Mouse (Mus musculus): Measurements from ENCODE around the gene Pms2. TPM values are rescaled to one million over a fixed set of nuclear protein-coding genes. Genes with fewer than 3 reads are reported as not detected.
A peak's percentile ranks its signal among the peaks of the same experiment; 100 is the strongest.

Gene Pms2
- polyA plus RNA-seq, 1 experiment from 2014 or later = 39.3 TPM

DNA sequence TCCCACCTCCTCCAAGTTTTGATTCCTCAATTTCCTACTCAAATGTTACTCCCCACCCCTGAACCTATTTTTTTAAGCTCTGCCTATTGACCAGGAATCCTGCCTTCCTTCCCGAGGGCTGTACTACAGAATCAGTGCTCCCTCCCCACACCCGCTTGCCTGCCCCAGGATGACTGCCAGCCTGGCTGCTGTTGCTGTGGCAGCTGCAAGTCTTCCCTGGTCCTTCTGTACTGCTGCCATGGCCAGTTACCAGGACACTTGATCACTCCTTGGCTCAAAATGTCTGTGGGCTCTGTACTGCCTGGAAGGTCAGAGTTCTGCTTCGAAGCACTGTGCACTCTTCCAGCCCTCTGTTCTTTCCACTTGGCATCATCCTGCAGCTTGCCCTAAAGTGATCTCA is 7.7 kb upstream of the Pms2 start:
- Histone ChIP-seq H3K4me3 (ENCODE audit: low read depth, low read length) (no peak overlapping the region), H3K4me1 (ENCODE audit: control insufficient read depth, insufficient read depth, low read length) (no peaks in the 10 kb centered on the region), H3K36me3 (ENCODE audit: control insufficient read depth, insufficient read depth, low read length) (peaks cover 26% of the 10 kb centered on the region), H3K27ac (replicated peaks; ENCODE audit: low read depth, low read length) (no peak overlapping the region), H3K9ac (ENCODE audit: low read length) (no peak overlapping the region), H3K27me3 (ENCODE audit: control insufficient read depth, insufficient read depth, low read length) (no peaks in the 10 kb centered on the region), H3K9me3 (ENCODE audit: control insufficient read depth, low read length) (no peaks in the 10 kb centered on the region), H3K4me2 (ENCODE audit: low read depth, severe bottlenecking) (no peak overlapping the region)
- 90% methylated on average over 3 of the region's 3 CpGs for WGBS
- ATAC-seq (ENCODE audit: insufficient number of reproducible peaks, low FRiP score, low TSS enrichment, low read depth) (no peak), DNase-seq (ENCODE audit: low spot score) (no peak)

DNA sequence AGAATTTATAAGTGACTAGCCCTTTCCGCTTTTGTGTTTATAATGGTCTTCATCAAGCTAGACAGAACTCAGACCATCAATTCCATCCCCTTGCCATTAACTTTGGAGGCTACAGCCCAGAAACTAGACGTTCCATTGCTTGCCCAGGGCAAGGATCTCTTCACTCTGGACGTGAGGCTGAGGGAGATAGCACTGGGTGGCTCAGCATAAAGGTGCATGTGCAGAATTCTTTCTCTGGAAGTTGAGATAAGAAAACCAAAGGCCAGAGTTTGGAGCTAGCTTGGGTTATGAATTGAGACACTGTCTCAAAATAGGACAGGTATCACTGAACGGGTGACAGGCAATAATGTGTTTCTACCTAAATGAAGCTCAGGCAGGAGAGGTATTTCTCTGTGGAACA is 6.0 kb upstream of the Pms2 start:
- Histone ChIP-seq H3K27me3 (ENCODE audit: control insufficient read depth, insufficient read depth, low read length) (no peaks in the 10 kb centered on the region), H3K9ac (ENCODE audit: low read length) (no peak overlapping the region), H3K9me3 (ENCODE audit: control insufficient read depth, low read length) (no peaks in the 10 kb centered on the region), H3K4me1 (ENCODE audit: control insufficient read depth, insufficient read depth, low read length) (peaks cover 3% of the 10 kb centered on the region; the same call in 1 of the 2 replicates), H3K27ac (replicated peaks; ENCODE audit: low read depth, low read length) (no peak overlapping the region), H3K4me2 (ENCODE audit: low read depth, severe bottlenecking) (no peak overlapping the region), H3K4me3 (ENCODE audit: low read depth, low read length) (no peak overlapping the region), H3K36me3 (ENCODE audit: control insufficient read depth, insufficient read depth, low read length) (peaks cover 22% of the 10 kb centered on the region)
- ATAC-seq (ENCODE audit: insufficient number of reproducible peaks, low FRiP score, low TSS enrichment, low read depth) = no peak
- 88% methylated on average over 4 of the region's 4 CpGs for WGBS
- no peak for DNase-seq (ENCODE audit: low spot score)

DNA sequence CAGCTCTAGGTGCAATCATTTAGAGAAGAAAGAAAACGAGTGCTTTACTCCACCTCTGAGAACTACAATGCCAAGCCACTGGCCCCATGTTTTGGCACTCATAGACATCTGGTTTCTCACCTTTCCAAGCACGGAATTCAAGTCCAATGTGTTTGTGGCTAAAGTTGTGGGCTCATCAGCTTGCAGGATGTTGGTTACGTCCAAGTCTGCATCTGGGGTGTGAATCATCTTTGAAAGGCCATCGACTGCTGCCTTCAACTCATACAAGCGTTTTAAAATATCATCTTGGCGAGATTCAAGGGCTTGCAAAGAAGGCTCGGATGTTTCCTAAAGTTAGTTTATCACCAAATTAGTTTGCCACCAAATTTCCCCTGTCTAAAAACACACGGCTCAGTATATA is 3.3 kb upstream of the Pms2 start:
- no peak for ATAC-seq (ENCODE audit: insufficient number of reproducible peaks, low FRiP score, low TSS enrichment, low read depth)
- 79% methylated on average over 8 of the region's 8 CpGs for WGBS
- H3K27ac ChIP-seq (replicated peaks; ENCODE audit: low read depth, low read length) = no peak overlapping the region
- no peaks in the 10 kb centered on the region for H3K27me3 ChIP-seq (ENCODE audit: control insufficient read depth, insufficient read depth, low read length)
- no peak for DNase-seq (ENCODE audit: low spot score)
- no peak overlapping the region for H3K4me3 ChIP-seq (ENCODE audit: low read depth, low read length)
- H3K9ac ChIP-seq (ENCODE audit: low read length) = no peak overlapping the region
- H3K4me2 ChIP-seq (ENCODE audit: low read depth, severe bottlenecking) = no peak overlapping the region
- H3K36me3 ChIP-seq (ENCODE audit: control insufficient read depth, insufficient read depth, low read length) = peaks cover 22% of the 10 kb centered on the region
- no peaks in the 10 kb centered on the region for H3K9me3 ChIP-seq (ENCODE audit: control insufficient read depth, low read length)
- peaks cover 10% of the 10 kb centered on the region; the same call in 1 of the 2 replicates for H3K4me1 ChIP-seq (ENCODE audit: control insufficient read depth, insufficient read depth, low read length)

DNA sequence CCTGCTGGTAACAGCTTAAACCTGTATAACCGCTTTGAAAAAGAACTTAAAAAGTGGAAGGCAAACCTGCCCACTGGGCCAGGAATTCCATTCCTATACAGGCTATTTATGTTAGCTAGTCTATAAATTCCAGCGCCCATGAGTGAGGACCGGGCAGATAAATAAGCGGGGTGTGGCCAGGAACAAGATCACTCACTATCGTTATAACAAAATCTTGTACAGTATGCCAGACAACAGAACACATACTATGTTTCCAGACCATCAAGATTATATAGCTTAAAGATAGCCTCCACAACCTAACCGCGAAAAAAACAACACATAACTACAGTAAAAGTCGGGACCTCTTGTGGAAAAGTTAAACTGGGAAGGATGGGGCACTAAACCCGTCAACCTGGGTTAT is 838 bp upstream of the Pms2 start:
- DNase-seq (ENCODE audit: low spot score) (no peak), ATAC-seq (ENCODE audit: insufficient number of reproducible peaks, low FRiP score, low TSS enrichment, low read depth) (no peak)
- peak overlapping the region; percentile 75 for H3K4me2 ChIP-seq (ENCODE audit: low read depth, severe bottlenecking)
- peaks cover under 1% of the 10 kb centered on the region; the same call in 1 of the 2 replicates for H3K36me3 ChIP-seq (ENCODE audit: control insufficient read depth, insufficient read depth, low read length)
- no peaks in the 10 kb centered on the region for H3K9me3 ChIP-seq (ENCODE audit: control insufficient read depth, low read length)
- H3K9ac ChIP-seq (ENCODE audit: low read length) = peak overlapping the region; percentile 67
- peak overlapping the region; percentile 70; the same call in 1 of the 2 replicates for H3K27ac ChIP-seq (replicated peaks; ENCODE audit: low read depth, low read length)
- H3K27me3 ChIP-seq (ENCODE audit: control insufficient read depth, insufficient read depth, low read length) = no peaks in the 10 kb centered on the region
- WGBS = 3% methylated on average over 9 of the region's 9 CpGs
- peaks cover 10% of the 10 kb centered on the region; the same call in 1 of the 2 replicates for H3K4me1 ChIP-seq (ENCODE audit: control insufficient read depth, insufficient read depth, low read length)
- H3K4me3 ChIP-seq (ENCODE audit: low read depth, low read length) = peak overlapping the region; percentile 71

DNA sequence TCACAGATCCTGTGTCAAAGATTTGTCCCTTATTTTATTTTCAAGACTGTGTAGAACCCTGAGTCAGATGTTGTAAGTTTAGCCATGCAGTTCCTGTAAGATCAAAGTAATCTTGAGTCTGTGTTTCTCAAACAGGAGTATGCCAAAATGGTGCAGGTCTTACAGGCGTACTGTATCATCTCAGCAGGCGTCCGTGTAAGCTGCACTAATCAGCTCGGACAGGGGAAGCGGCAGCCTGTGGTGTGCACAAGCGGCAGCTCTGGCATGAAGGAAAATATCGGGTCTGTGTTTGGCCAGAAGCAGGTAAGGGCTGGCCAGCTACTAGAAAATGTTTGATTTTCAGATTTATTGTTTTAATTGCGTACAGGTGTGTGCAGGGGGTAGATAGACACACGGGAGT is 6.5 kb downstream of the Pms2 start:
- DNase-seq (ENCODE audit: low spot score) = no peak
- no peaks in the 10 kb centered on the region for H3K27me3 ChIP-seq (ENCODE audit: control insufficient read depth, insufficient read depth, low read length)
- H3K9ac ChIP-seq (ENCODE audit: low read length) = no peak overlapping the region
- no peak overlapping the region for H3K4me2 ChIP-seq (ENCODE audit: low read depth, severe bottlenecking)
- H3K4me3 ChIP-seq (ENCODE audit: low read depth, low read length) = no peak overlapping the region
- WGBS = 89% methylated on average over 9 of the region's 9 CpGs
- H3K9me3 ChIP-seq (ENCODE audit: control insufficient read depth, low read length) = no peaks in the 10 kb centered on the region
- no peaks in the 10 kb centered on the region for H3K4me1 ChIP-seq (ENCODE audit: control insufficient read depth, insufficient read depth, low read length)
- ATAC-seq (ENCODE audit: insufficient number of reproducible peaks, low FRiP score, low TSS enrichment, low read depth) = no peak
- H3K36me3 ChIP-seq (ENCODE audit: control insufficient read depth, insufficient read depth, low read length) = peaks cover 5% of the 10 kb centered on the region; the same call in 1 of the 2 replicates
- no peak overlapping the region for H3K27ac ChIP-seq (replicated peaks; ENCODE audit: low read depth, low read length)

DNA sequence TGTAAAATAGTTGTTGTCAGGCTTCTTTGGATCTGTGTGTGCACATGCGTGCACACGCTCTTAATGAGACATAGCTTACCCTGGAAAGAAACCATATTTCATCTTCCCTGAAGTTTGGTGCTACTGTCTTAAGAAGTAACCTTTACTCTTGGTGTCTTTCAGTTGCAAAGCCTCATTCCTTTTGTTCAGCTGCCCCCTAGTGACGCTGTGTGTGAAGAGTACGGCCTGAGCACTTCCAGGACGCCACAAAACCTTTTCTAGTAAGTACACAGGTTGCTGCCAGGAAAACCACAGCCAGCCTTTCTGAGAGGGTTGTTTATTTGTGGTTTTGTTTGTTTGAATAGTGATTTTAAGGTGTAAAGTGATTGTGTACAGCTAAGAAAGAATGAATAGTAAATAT is 7.7 kb downstream of the Pms2 start:
- H3K4me2 ChIP-seq (ENCODE audit: low read depth, severe bottlenecking) = no peak overlapping the region
- H3K9me3 ChIP-seq (ENCODE audit: control insufficient read depth, low read length) = no peaks in the 10 kb centered on the region
- H3K4me3 ChIP-seq (ENCODE audit: low read depth, low read length) = no peak overlapping the region
- DNase-seq (ENCODE audit: low spot score) = peak; percentile 50
- no peak for ATAC-seq (ENCODE audit: insufficient number of reproducible peaks, low FRiP score, low TSS enrichment, low read depth)
- no peaks in the 10 kb centered on the region for H3K27me3 ChIP-seq (ENCODE audit: control insufficient read depth, insufficient read depth, low read length)
- H3K27ac ChIP-seq (replicated peaks; ENCODE audit: low read depth, low read length) = no peak overlapping the region
- H3K9ac ChIP-seq (ENCODE audit: low read length) = no peak overlapping the region
- 62% methylated on average over 5 of the region's 5 CpGs for WGBS
- peaks cover 8% of the 10 kb centered on the region; the same call in 1 of the 2 replicates for H3K36me3 ChIP-seq (ENCODE audit: control insufficient read depth, insufficient read depth, low read length)
- H3K4me1 ChIP-seq (ENCODE audit: control insufficient read depth, insufficient read depth, low read length) = no peaks in the 10 kb centered on the region

DNA sequence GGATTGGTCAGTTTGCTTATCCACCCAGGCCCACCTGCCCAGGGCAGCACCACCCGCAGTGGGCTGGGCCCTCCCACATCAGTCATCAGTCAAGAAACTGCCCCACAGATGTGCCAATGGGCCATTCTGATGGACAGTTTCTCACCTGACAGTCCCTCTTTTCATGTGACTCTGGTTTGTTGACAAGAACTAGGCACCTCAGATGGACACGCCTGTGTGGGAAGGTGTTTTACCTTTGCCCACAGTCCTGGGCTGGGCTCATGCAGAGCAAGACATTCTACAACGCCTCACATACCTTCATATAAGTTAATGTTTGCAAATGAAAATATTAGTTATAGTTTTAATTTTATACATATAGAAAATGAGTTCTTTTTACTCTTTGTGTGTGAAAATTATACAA is 8.4 kb downstream of the Pms2 start:
- WGBS = 95% methylated on average over 3 of the region's 3 CpGs
- H3K4me3 ChIP-seq (ENCODE audit: low read depth, low read length) = no peak overlapping the region

DNA sequence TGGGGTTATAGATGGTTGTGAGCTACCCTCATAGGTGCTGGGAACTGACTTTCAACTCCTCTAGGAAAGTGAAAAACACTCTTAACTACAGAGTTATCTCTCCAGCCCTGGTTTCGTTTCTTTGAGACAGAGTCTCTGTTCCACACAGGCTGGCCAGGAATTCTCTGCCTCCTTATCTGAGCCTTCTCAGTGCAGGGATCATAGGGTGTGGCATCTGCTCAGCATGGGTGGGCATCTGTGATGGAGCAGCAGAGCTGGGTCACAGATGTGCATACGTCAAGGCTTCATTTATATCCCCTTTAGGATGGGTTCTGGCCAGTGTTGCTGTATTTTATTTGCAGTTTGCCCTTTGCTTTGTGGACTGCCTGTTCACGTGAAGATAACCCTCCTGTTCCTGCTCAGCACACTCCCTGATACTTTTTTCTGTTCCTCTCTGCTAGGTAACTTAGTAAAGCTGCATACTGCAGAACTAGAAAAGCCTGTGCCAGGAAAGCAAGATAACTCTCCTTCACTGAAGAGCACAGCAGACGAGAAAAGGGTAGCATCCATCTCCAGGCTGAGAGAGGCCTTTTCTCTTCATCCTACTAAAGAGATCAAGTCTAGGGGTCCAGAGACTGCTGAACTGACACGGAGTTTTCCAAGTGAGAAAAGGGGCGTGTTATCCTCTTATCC is 15.2 kb downstream of the Pms2 start:
- ATAC-seq (ENCODE audit: insufficient number of reproducible peaks, low FRiP score, low TSS enrichment, low read depth) (no peak), DNase-seq (ENCODE audit: low spot score) (no peak)
- Histone ChIP-seq H3K9me3 (ENCODE audit: control insufficient read depth, low read length) (no peaks in the 10 kb centered on the region), H3K4me3 (ENCODE audit: low read depth, low read length) (no peak overlapping the region), H3K27me3 (ENCODE audit: control insufficient read depth, insufficient read depth, low read length) (no peaks in the 10 kb centered on the region), H3K9ac (ENCODE audit: low read length) (no peak overlapping the region), H3K4me2 (ENCODE audit: low read depth, severe bottlenecking) (no peak overlapping the region), H3K36me3 (ENCODE audit: control insufficient read depth, insufficient read depth, low read length) (peaks cover 20% of the 10 kb centered on the region), H3K4me1 (ENCODE audit: control insufficient read depth, insufficient read depth, low read length) (no peaks in the 10 kb centered on the region), H3K27ac (replicated peaks; ENCODE audit: low read depth, low read length) (no peak overlapping the region)
- 87% methylated on average over 6 of the region's 6 CpGs for WGBS

More for the DNA sequence above, 8.4 kb downstream of the Pms2 start:
- no peaks in the 10 kb centered on the region for H3K9me3 ChIP-seq (ENCODE audit: control insufficient read depth, low read length)
- no peak overlapping the region for H3K27ac ChIP-seq (replicated peaks; ENCODE audit: low read depth, low read length)
- no peak overlapping the region for H3K4me2 ChIP-seq (ENCODE audit: low read depth, severe bottlenecking)
- no peak overlapping the region for H3K9ac ChIP-seq (ENCODE audit: low read length)
- ATAC-seq (ENCODE audit: insufficient number of reproducible peaks, low FRiP score, low TSS enrichment, low read depth) (no peak), DNase-seq (ENCODE audit: low spot score) (no peak)
- H3K4me1 ChIP-seq (ENCODE audit: control insufficient read depth, insufficient read depth, low read length) = no peaks in the 10 kb centered on the region
- peaks cover 8% of the 10 kb centered on the region; the same call in 1 of the 2 replicates for H3K36me3 ChIP-seq (ENCODE audit: control insufficient read depth, insufficient read depth, low read length)
- H3K27me3 ChIP-seq (ENCODE audit: control insufficient read depth, insufficient read depth, low read length) = no peaks in the 10 kb centered on the region

DNA sequence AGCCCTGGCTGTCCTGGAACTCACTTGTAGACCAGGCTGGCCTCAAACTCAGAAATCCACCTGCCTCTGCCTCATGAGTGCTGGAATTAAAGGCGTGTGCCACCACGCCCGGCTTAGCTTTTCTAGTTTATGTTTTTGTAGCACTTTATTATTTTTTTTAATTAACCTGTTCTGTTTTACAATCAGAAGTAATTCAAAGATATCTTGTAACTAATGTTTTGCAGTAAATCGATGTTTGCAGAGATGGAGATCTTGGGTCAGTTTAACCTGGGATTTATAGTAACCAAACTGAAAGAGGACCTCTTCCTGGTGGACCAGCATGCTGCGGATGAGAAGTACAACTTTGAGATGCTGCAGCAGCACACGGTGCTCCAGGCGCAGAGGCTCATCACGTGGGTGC is 18.1 kb downstream of the Pms2 start, which contains the start of gene Gm42421:
Gene Gm42421 (plus strand): TSS at position 301 of the 400 bp plus-strand sequence.
- no peak within 1 kb of the TSS for H3K4me2 ChIP-seq (ENCODE audit: low read depth, severe bottlenecking)
- no peak within 1 kb of the TSS for H3K27ac ChIP-seq (replicated peaks; ENCODE audit: low read depth, low read length)
- H3K4me3 ChIP-seq (ENCODE audit: low read depth, low read length) = no peak within 1 kb of the TSS
- H3K4me1 ChIP-seq (ENCODE audit: control insufficient read depth, insufficient read depth, low read length) = no peaks in the 10 kb centered on the region
- H3K36me3 ChIP-seq (ENCODE audit: control insufficient read depth, insufficient read depth, low read length) = peaks cover 22% of the 10 kb centered on the region
- no peaks in the 10 kb centered on the region for H3K27me3 ChIP-seq (ENCODE audit: control insufficient read depth, insufficient read depth, low read length)
- 94% methylated on average over 8 of the region's 8 CpGs for WGBS
- no peak for ATAC-seq (ENCODE audit: insufficient number of reproducible peaks, low FRiP score, low TSS enrichment, low read depth)
- no peak within 1 kb of the TSS for H3K9ac ChIP-seq (ENCODE audit: low read length)
- DNase-seq (ENCODE audit: low spot score) = no peak
- no peaks in the 10 kb centered on the region for H3K9me3 ChIP-seq (ENCODE audit: control insufficient read depth, low read length)
